In genomic region chr2:164912749-164913427, GRCm38 (mm10) we compare ENCODE assay signal across 8 mouse cellular contexts. TPM values are rescaled to one million over a fixed set of nuclear protein-coding genes. Genes with fewer than 3 reads are reported as not detected.
DNase-seq lines count a peak whose midpoint lies in the region; ATAC-seq lines count a peak whose summit lies in the region.

No protein-coding gene starts in this region.

- peak overlapping the region; percentile 99 for H3K27ac ChIP-seq in heart, embryonic 11.5 days (ENCODE audit: low read depth, low read length)
- H3K27ac ChIP-seq in neural tube, embryonic 11.5 days (ENCODE audit: low read depth, low read length): no peak overlapping the region
- H3K27ac ChIP-seq in limb, embryonic 12.5 days: no peak overlapping the region
- peak overlapping the region; percentile 99; the same call in 1 of the 2 replicates for H3K27ac ChIP-seq in stomach, embryonic 15.5 days

- H3K9me3 ChIP-seq in heart, embryonic 11.5 days (replicated peaks; ENCODE audit: control insufficient read depth, low read length): no peaks in the 10 kb centered on the region
- H3K9me3 ChIP-seq in neural tube, embryonic 11.5 days (ENCODE audit: control insufficient read depth, low read length): no peaks in the 10 kb centered on the region
- no peaks in the 10 kb centered on the region for H3K9me3 ChIP-seq in limb, embryonic 12.5 days
- H3K9me3 ChIP-seq in stomach, embryonic 15.5 days: no peaks in the 10 kb centered on the region

- peaks cover 13% of the 10 kb centered on the region for H3K4me1 ChIP-seq in heart, embryonic 11.5 days (ENCODE audit: control insufficient read depth, insufficient read depth, low read length)
- H3K4me1 ChIP-seq in neural tube, embryonic 11.5 days (ENCODE audit: control insufficient read depth, insufficient read depth, low read length): peaks cover 13% of the 10 kb centered on the region; the same call in 1 of the 2 replicates
- H3K4me1 ChIP-seq in limb, embryonic 12.5 days (replicated peaks): peaks cover 33% of the 10 kb centered on the region
- peaks cover 19% of the 10 kb centered on the region for H3K4me1 ChIP-seq in stomach, embryonic 15.5 days

- H3K4me2 ChIP-seq in heart, embryonic 11.5 days: peak overlapping the region; percentile 85
- H3K4me2 ChIP-seq in neural tube, embryonic 11.5 days (ENCODE audit: low read depth): no peak overlapping the region
- H3K4me2 ChIP-seq in limb, embryonic 12.5 days: peak overlapping the region; percentile 93; the same call in 1 of the 2 replicates
- H3K4me2 ChIP-seq in stomach, embryonic 15.5 days: no peak overlapping the region

- peak overlapping the region; percentile 87 for H3K4me3 ChIP-seq in heart, embryonic 11.5 days (ENCODE audit: low read depth, low read length)
- peak overlapping the region; percentile 73 for H3K4me3 ChIP-seq in neural tube, embryonic 11.5 days (ENCODE audit: low read depth, low read length)
- no peak overlapping the region for H3K4me3 ChIP-seq in limb, embryonic 12.5 days (replicated peaks)
- peak overlapping the region; percentile 86; the same call in 1 of the 2 replicates for H3K4me3 ChIP-seq in stomach, embryonic 15.5 days (replicated peaks)

- 88% methylated on average over 9 of the region's 9 CpGs for WGBS in heart, embryonic 11.5 days (ENCODE audit: insufficient replicate concordance)
- 93% methylated on average over 9 of the region's 9 CpGs for WGBS in neural tube, embryonic 11.5 days
- whole genome bisulfite sequencing in limb, embryonic 12.5 days: 91% methylated on average over 8 of the region's 9 CpGs
- WGBS in stomach, embryonic 15.5 days: 88% methylated on average over 8 of the region's 9 CpGs

- peak overlapping the region; percentile 99; the same call in 1 of the 2 replicates for H3K9ac ChIP-seq in heart, embryonic 11.5 days (ENCODE audit: low read depth, low read length)
- H3K9ac ChIP-seq in neural tube, embryonic 11.5 days (ENCODE audit: low read length): no peak overlapping the region
- H3K9ac ChIP-seq in limb, embryonic 12.5 days (replicated peaks): no peak overlapping the region
- H3K9ac ChIP-seq in stomach, embryonic 15.5 days: no peak overlapping the region

- H3K27me3 ChIP-seq in heart, embryonic 11.5 days (ENCODE audit: control insufficient read depth, insufficient read depth, low read length): no peaks in the 10 kb centered on the region; the same call in 1 of the 2 replicates
- no peaks in the 10 kb centered on the region for H3K27me3 ChIP-seq in neural tube, embryonic 11.5 days (ENCODE audit: control insufficient read depth, insufficient read depth, low read length)
- no peaks in the 10 kb centered on the region for H3K27me3 ChIP-seq in limb, embryonic 12.5 days
- no peaks in the 10 kb centered on the region for H3K27me3 ChIP-seq in stomach, embryonic 15.5 days (replicated peaks)

- no peak for DNase-seq in heart, adult 9 months (ENCODE audit: low spot score in 2 of 2)
- no peak for DNase-seq in neural tube, embryonic 11.5 days (ENCODE audit: low spot score)
- DNase-seq in neural tube, embryonic 10.5 days (ENCODE audit: extremely low spot score, low spot score): no peak
- no peak for DNase-seq in layer of hippocampus, adult 11-12 months (ENCODE audit: low spot score)

- peaks cover 11% of the 10 kb centered on the region for H3K36me3 ChIP-seq in heart, embryonic 11.5 days (ENCODE audit: control insufficient read depth, insufficient read depth, low read length)
- H3K36me3 ChIP-seq in neural tube, embryonic 11.5 days (ENCODE audit: control insufficient read depth, insufficient read depth, low read length): peaks cover 10% of the 10 kb centered on the region
- H3K36me3 ChIP-seq in limb, embryonic 12.5 days: peaks cover 14% of the 10 kb centered on the region
- H3K36me3 ChIP-seq in stomach, embryonic 15.5 days: peaks cover 11% of the 10 kb centered on the region

- ATAC-seq in heart, embryonic 11.5 days (replicated peaks; ENCODE audit: insufficient number of reproducible peaks, low FRiP score, low TSS enrichment): no peak
- ATAC-seq in neural tube, embryonic 11.5 days (ENCODE audit: insufficient read depth, low FRiP score, low TSS enrichment): no peak
- ATAC-seq in limb, embryonic 12.5 days (ENCODE audit: insufficient number of reproducible peaks, insufficient read depth, low FRiP score, low TSS enrichment, low read depth): no peak
- no peak for ATAC-seq in stomach, embryonic 15.5 days (ENCODE audit: insufficient read depth, low FRiP score, low read depth)
- ATAC-seq in megakaryocyte progenitor cell, adult 5-6 weeks (replicated peaks; ENCODE audit: poor library complexity): no peak

RNA-seq across cellular contexts. Expression of gene Zfp335, which starts 1.3 kb away (rescaled TPM):
- polyA plus RNA-seq in heart, embryonic 11.5 days (2014; fragmentation: Nextera tagmentation; extraction: Ambion mirVana): 8.8 and 8.9 TPM in 2 replicates
- 13.9 and 15.4 TPM in 2 replicates for polyA plus RNA-seq in neural tube, embryonic 11.5 days (2014; fragmentation: Nextera tagmentation; extraction: Ambion mirVana)
- polyA plus RNA-seq in limb, embryonic 12.5 days (2016; fragmentation: Nextera tagmentation; extraction: Ambion mirVana): 14.4 and 17.4 TPM in 2 replicates
- polyA plus RNA-seq in stomach, embryonic 15.5 days (2015; fragmentation: Nextera tagmentation; extraction: Ambion mirVana): 10.6 and 12.1 TPM in 2 replicates
- total RNA-seq in megakaryocyte progenitor cell, adult 5-6 weeks (2015): 10.4 and 11.3 TPM in 2 replicates
- total RNA-seq in megakaryocyte progenitor cell, adult 5-6 weeks (2017): 6.8 and 8.2 TPM in 2 replicates

RNA-seq across cellular contexts. Expression of gene Mmp9, which starts 27.7 kb away (rescaled TPM):
- 0.16 and 0.46 TPM in 2 replicates for polyA plus RNA-seq in heart, embryonic 11.5 days (2014; fragmentation: Nextera tagmentation; extraction: Ambion mirVana)
- 1.2 and 2.1 TPM in 2 replicates for polyA plus RNA-seq in neural tube, embryonic 11.5 days (2014; fragmentation: Nextera tagmentation; extraction: Ambion mirVana)
- 1.9 and 2.9 TPM in 2 replicates for polyA plus RNA-seq in limb, embryonic 12.5 days (2016; fragmentation: Nextera tagmentation; extraction: Ambion mirVana)
- 5.3 and 6.2 TPM in 2 replicates for polyA plus RNA-seq in stomach, embryonic 15.5 days (2015; fragmentation: Nextera tagmentation; extraction: Ambion mirVana)
- 11.2 and 14.2 TPM in 2 replicates for total RNA-seq in megakaryocyte progenitor cell, adult 5-6 weeks (2015)
- total RNA-seq in megakaryocyte progenitor cell, adult 5-6 weeks (2017): 5.7 and 11.8 TPM in 2 replicates

RNA-seq across cellular contexts. Expression of gene Pcif1, which starts 33.8 kb away (rescaled TPM):
- polyA plus RNA-seq in heart, embryonic 11.5 days (2014; fragmentation: Nextera tagmentation; extraction: Ambion mirVana): 50.1 and 54.8 TPM in 2 replicates
- polyA plus RNA-seq in neural tube, embryonic 11.5 days (2014; fragmentation: Nextera tagmentation; extraction: Ambion mirVana): 68.0 and 76.6 TPM in 2 replicates
- 82.6 and 97.6 TPM in 2 replicates for polyA plus RNA-seq in limb, embryonic 12.5 days (2016; fragmentation: Nextera tagmentation; extraction: Ambion mirVana)
- 64.7 and 70.9 TPM in 2 replicates for polyA plus RNA-seq in stomach, embryonic 15.5 days (2015; fragmentation: Nextera tagmentation; extraction: Ambion mirVana)
- 34.1 and 36.3 TPM in 2 replicates for total RNA-seq in megakaryocyte progenitor cell, adult 5-6 weeks (2015)
- total RNA-seq in megakaryocyte progenitor cell, adult 5-6 weeks (2017): 21.7 and 40.4 TPM in 2 replicates

RNA-seq across cellular contexts. Expression of gene Slc12a5, which starts 47.7 kb away (rescaled TPM):
- polyA plus RNA-seq in heart, embryonic 11.5 days (2014; fragmentation: Nextera tagmentation; extraction: Ambion mirVana): 1.0 and 1.6 TPM in 2 replicates
- polyA plus RNA-seq in neural tube, embryonic 11.5 days (2014; fragmentation: Nextera tagmentation; extraction: Ambion mirVana): 6.0 and 6.5 TPM in 2 replicates
- polyA plus RNA-seq in limb, embryonic 12.5 days (2016; fragmentation: Nextera tagmentation; extraction: Ambion mirVana): 1.5 and 1.6 TPM in 2 replicates
- 1.0 and 1.4 TPM in 2 replicates for polyA plus RNA-seq in stomach, embryonic 15.5 days (2015; fragmentation: Nextera tagmentation; extraction: Ambion mirVana)
- 0.15 and 0.27 TPM in 2 replicates for total RNA-seq in megakaryocyte progenitor cell, adult 5-6 weeks (2015)
- 0.51 and 0.96 TPM in 2 replicates for total RNA-seq in megakaryocyte progenitor cell, adult 5-6 weeks (2017)

RNA-seq across cellular contexts. Expression of gene Pltp, which starts 55.4 kb away (rescaled TPM):
- polyA plus RNA-seq in heart, embryonic 11.5 days (2014; fragmentation: Nextera tagmentation; extraction: Ambion mirVana): 10.4 and 10.8 TPM in 2 replicates
- 58.4 and 58.9 TPM in 2 replicates for polyA plus RNA-seq in neural tube, embryonic 11.5 days (2014; fragmentation: Nextera tagmentation; extraction: Ambion mirVana)
- 32.6 and 37.0 TPM in 2 replicates for polyA plus RNA-seq in limb, embryonic 12.5 days (2016; fragmentation: Nextera tagmentation; extraction: Ambion mirVana)
- polyA plus RNA-seq in stomach, embryonic 15.5 days (2015; fragmentation: Nextera tagmentation; extraction: Ambion mirVana): 43.9 and 48.5 TPM in 2 replicates
- total RNA-seq in megakaryocyte progenitor cell, adult 5-6 weeks (2015): 0.10 TPM in 1 of 2 replicates, not detected in the other
- total RNA-seq in megakaryocyte progenitor cell, adult 5-6 weeks (2017): not detected in 2 replicates

Comparison
In these comparisons a context has a peak if more than half of its experiments do, and no peak if none do; other contexts are left out.
1. H3K27ac ChIP-seq: peak in heart, embryonic 11.5 days (single experiment) and stomach, embryonic 15.5 days (single experiment); none in neural tube, embryonic 11.5 days (single experiment) and limb, embryonic 12.5 days (single experiment).
2. H3K4me2 ChIP-seq: peak in heart, embryonic 11.5 days (single experiment) and limb, embryonic 12.5 days (single experiment); none in neural tube, embryonic 11.5 days (single experiment) and stomach, embryonic 15.5 days (single experiment).